Mouse (Mus musculus): ENCODE data around the gene Tmem263.

DNA sequence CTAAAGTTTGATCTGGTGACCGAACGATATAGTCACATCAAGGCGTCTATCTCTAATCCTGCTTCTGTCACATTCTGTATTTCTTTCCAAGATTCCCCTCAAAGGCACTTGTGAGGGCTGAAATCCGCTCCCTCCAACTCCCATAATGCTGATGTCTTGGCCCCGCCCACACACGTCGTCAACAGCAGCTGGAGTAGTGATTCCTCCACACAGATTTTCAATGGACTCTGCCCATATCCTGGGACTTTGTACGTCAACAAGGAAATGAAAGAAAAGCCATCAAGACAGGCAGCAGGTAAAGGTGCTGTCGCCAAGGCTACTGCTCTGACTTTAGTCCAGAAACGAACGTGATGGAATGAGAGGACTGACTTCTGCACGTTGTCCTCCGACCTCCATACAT lies 22.8 kb downstream of the Tmem263 start:
- TF ChIP-seq HCFC1 (IDR thresholded peaks at IDR 0.05; ENCODE audit: borderline replicate concordance, insufficient read depth, low read length) (no peak), ZC3H11A (IDR thresholded peaks at IDR 0.05; ENCODE audit: borderline replicate concordance, low read depth, low read length) (no peak), CHD2 (IDR thresholded peaks at IDR 0.05; ENCODE audit: low read depth, low read length) (no peak), ZNF384 (IDR thresholded peaks at IDR 0.05; ENCODE audit: low read depth, low read length) (no peak)
